Mouse (Mus musculus): ENCODE measurements around the gene Rnf227. TPM values are rescaled to one million over a fixed set of nuclear protein-coding genes. Genes with fewer than 3 reads are reported as not detected.
A peak's percentile ranks its signal among the peaks of the same experiment; 100 is the strongest.
"Not testable (repeated sequence)": the region's sequence is repeated elsewhere in the genome, so short reads cannot be mapped to it uniquely, and the experiment has no call there.

Rnf227 gene
- 1 to 10 TPM; 2.4 to 3.4 TPM for polyA plus RNA-seq (2017; shearing (Covaris generic))

DNA sequence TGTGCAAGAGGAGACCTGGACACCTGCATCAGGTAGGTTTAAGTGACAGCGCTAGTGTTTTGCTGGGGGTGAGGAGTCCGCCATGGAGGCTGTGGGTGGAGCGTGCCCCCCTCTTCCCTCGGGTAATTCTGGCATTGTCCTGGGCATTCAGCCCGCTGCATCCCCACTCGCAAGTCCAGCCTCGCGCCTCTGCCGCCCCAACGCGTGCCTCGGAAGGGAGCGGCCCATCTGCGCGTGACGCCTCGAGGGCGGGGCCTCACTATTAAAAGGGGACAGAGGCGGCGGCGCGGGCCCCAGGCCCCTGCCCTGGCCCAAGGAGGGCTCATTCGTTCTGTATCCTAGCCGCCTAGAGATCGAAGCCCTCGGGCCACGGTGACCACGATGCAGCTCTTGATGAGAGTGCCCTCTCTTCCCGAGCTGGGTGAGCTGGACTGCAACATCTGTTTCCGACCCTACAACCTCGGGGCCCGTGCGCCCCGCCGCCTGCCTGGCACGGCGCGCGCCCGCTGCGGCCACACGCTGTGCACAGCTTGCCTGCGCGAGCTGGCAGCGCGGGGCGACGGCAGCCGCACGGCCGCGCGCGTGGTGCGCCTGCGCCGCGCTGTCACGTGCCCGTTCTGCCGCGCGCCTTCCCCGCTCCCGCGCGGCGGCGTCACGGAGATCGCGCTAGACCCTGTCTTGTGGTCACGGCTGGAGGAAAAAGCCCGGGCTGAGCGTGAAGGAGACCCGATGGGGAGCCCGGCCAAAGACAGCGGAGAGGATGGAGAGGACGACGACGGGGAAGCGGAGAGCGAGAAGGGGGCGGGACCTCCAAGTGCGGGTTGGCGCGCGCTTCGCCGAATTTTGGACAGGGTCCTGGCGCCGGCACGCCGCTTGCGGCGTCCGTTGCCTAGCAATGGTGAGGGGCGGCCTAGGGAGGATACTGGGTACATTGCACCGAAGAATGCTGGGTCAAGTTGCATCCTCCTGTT lies at the start of gene Rnf227:
Gene Rnf227, plus strand, starts transcription at position 301 of the 971 bp plus-strand sequence.
- ATAC-seq: peak; percentile 80

DNA sequence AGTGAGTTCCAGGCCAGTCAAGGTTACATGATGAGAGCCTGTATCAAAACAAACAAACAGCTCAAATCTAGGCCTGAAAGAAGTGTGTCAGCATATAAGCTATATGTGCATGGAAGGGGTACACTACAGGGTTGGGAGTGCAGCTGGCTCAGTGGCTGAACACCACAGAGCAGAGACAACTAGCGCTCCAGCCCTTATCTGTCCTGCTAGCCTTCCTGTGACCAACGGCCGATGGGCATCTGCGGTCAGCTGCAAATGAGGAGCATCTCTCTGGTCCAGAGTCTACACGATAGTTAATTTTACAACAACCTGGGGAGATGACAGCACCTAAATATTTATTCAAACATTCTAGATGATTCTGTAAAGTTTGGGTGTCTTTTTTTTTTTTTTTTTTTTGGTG lies 49.1 kb upstream of the Rnf227 start:
- ATAC-seq: no peak

DNA sequence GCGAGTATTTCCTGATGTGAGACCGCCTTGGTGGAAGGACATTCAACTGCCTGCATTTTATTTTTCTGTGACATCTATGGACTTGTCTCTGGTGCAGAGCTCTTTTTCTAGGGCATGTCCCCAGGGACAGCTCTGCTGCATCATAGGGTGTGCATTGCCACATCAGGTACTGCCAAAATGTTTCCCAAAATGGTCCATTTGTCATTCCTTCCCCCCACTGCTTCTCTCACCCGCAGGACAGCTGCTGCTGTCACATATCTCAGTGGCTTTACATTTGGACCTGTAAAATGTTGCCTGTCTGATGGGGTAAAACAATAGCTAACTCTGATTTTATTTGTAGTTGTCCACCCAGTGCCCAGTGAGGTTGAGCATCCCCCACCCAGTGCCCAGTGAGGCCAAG lies 45.0 kb upstream of the Rnf227 start:
- no peak for ATAC-seq

- no peak for ATAC-seq
Observed at GRCm38 (mm10) chr11:69297799-69298198, 42.5 kb upstream of the Rnf227 start.

DNA sequence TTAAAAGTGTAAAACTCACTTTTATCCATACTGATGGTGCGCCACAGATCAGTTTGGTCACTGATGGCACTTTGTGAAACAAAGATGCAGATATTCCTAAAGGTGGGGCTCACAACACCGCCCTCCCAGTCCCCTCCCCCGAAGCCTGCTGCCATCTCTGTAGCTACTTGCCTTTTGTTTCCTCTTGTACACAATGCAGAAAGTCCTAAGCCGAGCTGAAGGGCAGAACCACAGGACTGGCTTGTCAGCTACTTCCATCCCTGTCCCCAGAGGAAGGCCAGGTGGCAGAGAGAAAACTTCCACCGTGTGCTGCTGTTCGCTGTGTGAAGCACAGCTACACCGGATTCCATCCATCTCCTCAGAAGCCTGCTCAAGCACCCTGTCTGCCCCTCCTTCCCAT lies 42.0 kb upstream of the Rnf227 start:
- no peak for ATAC-seq

DNA sequence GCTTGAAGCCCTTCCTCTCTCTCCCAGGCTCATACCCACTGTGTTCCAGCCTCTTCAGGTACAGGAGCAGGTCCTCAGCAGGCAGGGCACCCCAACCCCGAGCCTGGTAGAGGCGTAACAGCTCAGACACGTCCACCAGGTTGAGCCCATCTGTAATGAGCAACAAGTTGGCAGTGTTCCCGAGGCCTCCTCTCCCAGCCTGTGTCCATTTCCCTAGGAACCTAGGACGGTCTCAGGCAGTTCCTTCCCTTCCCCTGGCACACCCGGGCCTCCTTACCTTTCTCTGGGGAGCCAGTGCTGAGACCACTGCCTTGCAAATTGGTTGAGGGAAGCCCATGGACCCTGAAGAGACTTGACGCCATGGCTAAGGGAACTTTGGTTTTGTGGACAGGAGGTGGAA lies 37.4 kb upstream of the Rnf227 start:
- no peak for ATAC-seq

DNA sequence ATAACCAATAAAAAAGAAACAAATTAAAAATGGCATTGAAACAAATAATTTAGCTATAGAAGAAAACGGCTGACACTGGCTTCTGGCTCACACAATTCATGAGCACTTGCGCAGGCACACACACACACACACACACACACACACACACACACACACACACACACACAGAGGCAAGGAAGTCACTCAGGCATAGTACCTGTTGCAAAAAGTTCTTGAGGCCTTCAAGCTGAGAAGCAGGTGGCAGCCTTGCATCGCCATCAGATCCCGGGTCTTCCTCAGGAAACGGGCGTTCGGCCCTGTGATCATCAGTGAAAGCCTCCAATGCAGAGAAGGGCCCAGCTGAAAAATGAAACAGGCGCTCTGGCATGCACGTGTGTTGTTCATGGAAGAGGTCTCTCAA lies 35.0 kb upstream of the Rnf227 start:
- ATAC-seq: no peak

DNA sequence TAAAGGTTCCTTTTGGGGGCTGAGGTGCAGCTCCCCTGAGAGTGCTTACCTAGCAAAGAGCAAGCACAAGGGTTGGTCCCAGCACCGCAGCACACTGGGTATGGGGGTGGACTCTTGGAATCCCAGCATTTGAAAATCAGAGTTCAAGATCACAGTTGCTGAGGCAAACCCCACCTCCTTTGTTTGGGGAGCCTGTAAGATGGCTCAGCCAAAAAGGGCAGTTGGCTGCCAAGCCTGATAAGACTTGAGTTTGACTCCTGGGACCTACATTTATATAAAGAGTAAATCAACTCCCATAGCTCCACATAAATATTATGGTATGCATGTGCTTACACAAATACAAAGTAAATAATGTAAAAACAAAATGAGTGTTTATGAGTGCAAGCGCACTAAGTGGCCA lies 34.2 kb upstream of the Rnf227 start:
- ATAC-seq: no peak

GRCm38 (mm10) chr11:69311266-69311665 lies 29.0 kb upstream of the Rnf227 start:
- no peak for ATAC-seq

DNA sequence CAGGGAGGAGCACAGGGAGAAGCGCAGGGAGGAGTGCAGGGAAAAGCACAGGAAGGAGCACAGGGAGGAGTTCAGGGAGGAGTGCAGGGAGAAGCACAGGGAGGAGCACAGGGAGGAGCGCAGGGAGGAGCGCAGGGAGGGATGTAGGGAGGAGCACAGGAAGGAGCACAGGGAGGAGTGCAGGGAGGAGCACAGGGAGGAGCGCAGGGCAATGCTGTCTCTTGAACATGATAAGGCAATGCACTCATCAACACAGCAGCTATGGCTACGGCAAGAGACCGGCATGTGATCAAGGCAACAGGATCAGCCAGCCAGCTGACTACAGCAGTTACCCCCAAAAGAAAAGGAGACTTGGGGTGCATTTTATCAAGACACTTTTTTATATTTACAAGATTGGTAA lies 23.9 kb upstream of the Rnf227 start:
- no peak for ATAC-seq

- not testable (repeated sequence) for ATAC-seq
Observed at GRCm38 (mm10) chr11:69318000-69318399, 22.3 kb upstream of the Rnf227 start.

GRCm38 (mm10) chr11:69321580-69321979 lies 18.7 kb upstream of the Rnf227 start:
- no peak for ATAC-seq

DNA sequence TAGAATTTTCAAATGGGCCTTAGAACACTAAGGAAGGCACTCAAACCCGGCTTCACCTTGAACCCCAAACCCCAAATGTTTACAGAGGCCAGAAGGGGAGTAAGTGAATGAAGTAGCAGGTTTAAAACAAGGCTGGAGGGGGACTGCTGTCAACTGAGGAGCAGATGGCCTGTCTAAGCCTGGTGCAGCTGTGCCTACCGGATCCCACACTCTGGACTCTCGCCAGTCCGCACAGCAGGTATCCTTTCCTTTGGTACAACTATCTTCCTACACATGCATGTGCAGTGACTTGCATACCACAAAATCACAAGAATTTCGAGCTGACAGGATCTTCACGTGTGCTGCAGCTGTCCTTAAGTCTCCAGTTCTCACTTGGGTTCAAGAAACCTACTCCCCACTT lies 18.3 kb upstream of the Rnf227 start:
- no peak for ATAC-seq

DNA sequence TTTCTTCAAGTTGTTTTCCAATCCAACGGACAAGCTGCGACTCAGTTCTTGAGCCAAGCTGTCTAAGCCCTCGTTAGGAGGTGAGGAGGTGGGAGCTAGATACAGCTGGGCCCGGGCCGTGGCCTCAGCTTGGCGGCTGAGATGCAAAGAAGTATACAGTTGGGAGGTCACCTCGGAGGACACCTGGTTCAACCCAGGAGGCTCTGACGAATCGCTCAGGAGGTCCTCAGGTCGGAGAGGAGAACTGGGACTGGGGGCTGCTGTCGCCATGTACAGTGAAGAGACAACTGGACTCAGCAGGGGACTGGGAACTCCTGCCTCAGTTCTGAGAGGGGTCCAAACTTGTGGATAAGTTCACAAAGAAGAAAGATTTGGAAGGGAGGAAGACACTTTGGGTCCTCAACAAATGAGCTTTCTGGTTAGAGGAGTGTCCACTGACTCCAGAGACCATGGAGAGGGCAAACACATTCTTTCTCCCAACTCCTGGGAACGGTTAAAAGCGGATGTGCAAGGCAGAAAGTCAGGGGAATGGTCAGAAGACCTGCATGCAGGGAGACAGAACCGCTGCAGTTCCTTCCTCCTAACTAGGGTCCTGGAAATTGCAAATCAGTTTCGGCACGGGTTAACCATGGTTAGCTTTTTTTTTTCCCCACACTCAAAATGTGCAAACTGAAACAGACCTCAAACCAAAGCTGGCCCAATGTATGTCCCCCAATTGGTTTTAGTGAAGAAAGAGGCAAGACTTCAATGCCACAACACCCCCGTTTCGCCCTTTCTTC lies 17.4 kb upstream of the Rnf227 start:
- no peak for ATAC-seq

GRCm38 (mm10) chr11:69323667-69324111 lies 16.6 kb upstream of the Rnf227 start, which contains the start of the genes Cntrob and Trappc1:
TSS of gene Cntrob (minus strand) at chr11:69323775.
TSS of gene Trappc1 (plus strand) at chr11:69323980.
- peak; percentile 84 for ATAC-seq

DNA sequence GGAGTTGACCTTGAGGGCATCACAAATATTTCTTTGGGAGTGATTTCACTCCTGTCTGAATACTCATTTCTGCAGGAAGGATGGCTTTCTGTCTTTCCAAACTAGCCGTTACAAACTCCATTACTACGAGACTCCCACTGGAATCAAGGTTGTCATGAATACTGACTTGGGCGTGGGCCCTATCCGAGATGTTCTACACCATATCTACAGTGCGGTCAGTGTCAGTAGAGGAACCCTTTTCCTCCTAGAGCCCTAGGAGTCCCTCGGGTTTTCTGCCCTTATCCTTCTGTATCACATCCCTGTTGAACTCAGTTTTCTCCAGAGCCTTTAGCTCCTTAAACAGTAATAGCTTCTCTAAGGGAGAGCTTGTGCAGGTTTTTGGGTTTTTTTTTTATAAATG lies 15.5 kb upstream of the Rnf227 start:
- ATAC-seq: no peak

- peak; percentile 59 for ATAC-seq
Observed at GRCm38 (mm10) chr11:69325628-69326407, 14.4 kb upstream of the Rnf227 start, which contains the start of gene Kcnab3. TSS of gene Kcnab3 (plus strand) at chr11:69326258.

DNA sequence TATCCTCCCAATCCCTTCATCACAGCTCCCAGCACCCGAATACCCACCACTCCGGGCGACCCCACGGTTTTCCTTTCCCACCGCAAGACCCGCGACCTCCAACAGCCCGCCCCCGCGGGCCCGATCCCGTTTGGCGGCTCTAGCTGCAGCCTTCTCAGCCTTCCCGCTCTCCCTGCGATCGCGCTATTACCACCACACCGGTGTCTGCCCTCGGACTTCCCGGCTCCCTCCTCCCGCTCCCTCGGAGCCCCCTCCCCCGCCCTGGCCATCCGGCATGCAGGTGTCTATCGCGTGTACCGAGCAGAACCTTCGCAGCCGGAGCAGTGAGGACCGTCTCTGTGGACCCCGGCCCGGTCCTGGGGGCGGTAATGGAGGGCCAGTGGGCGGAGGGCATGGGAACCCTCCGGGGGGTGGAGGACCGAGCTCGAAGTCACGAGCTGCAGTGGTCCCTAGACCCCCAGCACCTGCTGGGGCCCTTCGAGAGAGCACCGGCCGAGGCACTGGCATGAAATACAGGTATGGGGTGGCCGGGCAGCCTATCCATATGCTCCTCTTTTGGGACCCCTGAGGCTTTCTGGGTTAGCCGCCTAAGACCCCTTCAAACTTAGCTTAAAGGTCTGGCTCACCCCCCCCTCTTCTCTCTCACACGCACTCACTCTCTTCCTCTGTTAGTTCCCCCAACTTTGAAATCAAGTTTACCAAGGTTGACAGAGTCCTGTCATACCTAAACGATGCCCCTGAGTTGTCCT lies 13.7 kb upstream of the Rnf227 start:
- no peak for ATAC-seq

- ATAC-seq: no peak
Observed at GRCm38 (mm10) chr11:69327157-69327442, 13.2 kb upstream of the Rnf227 start.

- ATAC-seq: no peak
Observed at GRCm38 (mm10) chr11:69327648-69328047, 12.6 kb upstream of the Rnf227 start.

DNA sequence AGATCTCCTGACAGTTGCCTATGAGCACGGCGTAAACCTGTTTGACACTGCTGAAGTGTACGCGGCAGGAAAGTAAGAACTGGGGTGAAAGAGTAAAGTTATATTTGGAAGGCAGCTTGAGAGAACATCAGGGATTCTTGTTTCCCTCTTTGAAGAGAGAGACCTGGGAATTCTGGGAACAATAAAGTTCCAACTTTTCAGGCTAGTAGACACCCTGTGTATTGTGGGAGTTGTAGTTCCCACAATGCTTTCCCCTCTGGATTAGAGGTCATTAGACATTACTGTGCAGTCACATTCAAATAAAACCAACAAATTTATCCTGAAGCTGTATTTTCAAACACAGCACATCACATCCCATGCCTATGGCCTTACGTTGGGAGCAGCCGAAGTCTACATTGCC lies 11.7 kb upstream of the Rnf227 start:
- no peak for ATAC-seq

- no peak for ATAC-seq
Observed at GRCm38 (mm10) chr11:69331152-69331551, 9.1 kb upstream of the Rnf227 start.
